Mouse (Mus musculus): ENCODE measurements around the gene Ston2.

DNA sequence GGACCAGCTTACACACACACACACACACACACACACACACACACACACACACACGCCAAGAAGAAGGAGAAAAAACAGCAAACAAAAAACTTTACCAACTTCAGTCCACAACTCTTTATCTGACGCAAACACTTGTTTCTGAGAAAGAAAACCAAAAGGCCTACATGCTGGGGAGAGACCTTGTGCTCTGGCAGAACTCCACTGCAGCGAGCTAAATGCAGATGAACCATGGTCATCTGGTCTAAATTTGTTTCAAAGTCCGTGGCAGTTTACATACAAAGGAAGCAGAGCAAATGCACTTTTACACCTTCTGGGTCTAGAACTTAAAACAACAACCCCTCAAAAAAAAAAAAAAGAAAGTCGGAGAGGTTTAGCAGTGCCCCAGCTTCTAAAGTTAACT lies 79.0 kb downstream of the Ston2 start:
- TF ChIP-seq CTCF (IDR thresholded peaks at IDR 0.05; ENCODE audit: borderline replicate concordance, insufficient read depth, low read depth, low read length) (no peak), POLR2A (IDR thresholded peaks at IDR 0.05; ENCODE audit: borderline replicate concordance, insufficient read depth, low read length) (no peak)

Data from cerebellum, adult 2 months (tissue).